Mouse (Mus musculus) testis, adult 2 months (tissue): ENCODE results near the gene Aldh6a1. TPM values are rescaled to one million over a fixed set of nuclear protein-coding genes. Genes with fewer than 3 reads are reported as not detected.
A peak's percentile ranks its signal among the peaks of the same experiment; 100 is the strongest.

Experiments
- H3K27ac ChIP-seq: fragments of 200-500 bp; 2 replicates; pipeline ENCODE4 v1.5.1; 2012; ENCODE audit warnings: low read depth, low read length; ENCODE audit not compliant: control insufficient read depth, insufficient read depth
- H3K27me3 ChIP-seq: fragments of 200-500 bp; 2 replicates; pipeline ENCODE4 v1.6.1; 2012; ENCODE audit warnings: mild to moderate bottlenecking, low read length, moderate library complexity; ENCODE audit not compliant: control insufficient read depth, insufficient read depth
- H3K36me3 ChIP-seq: fragments of 200-500 bp; 2 replicates; pipeline ENCODE4 v1.6.1; 2012; ENCODE audit warnings: mild to moderate bottlenecking, low read length; ENCODE audit not compliant: control insufficient read depth, insufficient read depth
- H3K4me1 ChIP-seq: fragments of 200-500 bp; 2 replicates; pipeline ENCODE4 v1.6.1; 2012; ENCODE audit warnings: low read length; ENCODE audit not compliant: control insufficient read depth, insufficient read depth
- H3K4me3 ChIP-seq: fragments of 200-500 bp; 2 replicates; pipeline ENCODE4 v1.5.1; 2012; ENCODE audit warnings: low read depth, mild to moderate bottlenecking, low read length, moderate library complexity, mixed read lengths; ENCODE audit not compliant: control insufficient read depth
- CTCF ChIP-seq: fragments of 200-500 bp; IDR thresholded peaks from 2 replicates; pipeline ENCODE4 v1.5.1; 2012; ENCODE audit warnings: low read depth, mild to moderate bottlenecking, inconsistent platforms, low read length, moderate library complexity; ENCODE audit not compliant: control insufficient read depth, insufficient read depth, insufficient replicate concordance
- POLR2A ChIP-seq: fragments of 200-500 bp; IDR thresholded peaks from 2 replicates; pipeline ENCODE4 v1.6.1; 2012; ENCODE audit warnings: low read depth, mild to moderate bottlenecking, inconsistent platforms, low read length, moderate library complexity; ENCODE audit not compliant: control insufficient read depth
- polyA plus RNA-seq: library from polyadenylated mRNA; depleted of rRNA; stranded (reverse); fragments of >200 nt; gene quantifications from 2 replicates; pipeline ENCODE4 v1.2.3, GENCODE M21; 2012

The Aldh6a1 gene
- polyA plus RNA-seq, 1 experiment = 13.7 TPM

- Histone ChIP-seq H3K27ac (peak within 1 kb of the TSS; percentile 99), H3K27me3 (no peaks in the 10 kb centered on the region), H3K4me3 (peak within 1 kb of the TSS; percentile 92), H3K4me1 (peaks cover 3% of the 10 kb centered on the region; the same call in 1 of the 2 replicates), H3K36me3 (peaks cover 2% of the 10 kb centered on the region)
- no peak for TF ChIP-seq CTCF
- peak; percentile 97 for TF ChIP-seq POLR2A
These were observed 41.8 kb downstream of the Aldh6a1 start, which contains the start of the genes Entpd5 and Bbof1 for GRCm38 (mm10) chr12:84408819-84409507. Gene Entpd5, minus strand, starts transcription at chr12:84409029. Gene Bbof1, plus strand, starts transcription at chr12:84409071.

- H3K27ac ChIP-seq = peak overlapping the region; percentile 86
- peaks cover 3% of the 10 kb centered on the region; the same call in 1 of the 2 replicates for H3K4me1 ChIP-seq
- TF ChIP-seq POLR2A (no peak), CTCF (no peak)
- H3K27me3 ChIP-seq = no peaks in the 10 kb centered on the region
- peaks cover 2% of the 10 kb centered on the region for H3K36me3 ChIP-seq
- peak overlapping the region; percentile 92 for H3K4me3 ChIP-seq
These were observed 42.7 kb downstream of the Aldh6a1 start for GRCm38 (mm10) chr12:84407874-84408818.

GRCm38 (mm10) chr12:84407259-84407658 is 43.5 kb downstream of the Aldh6a1 start:
- no peak for TF ChIP-seq POLR2A
- no peak for TF ChIP-seq CTCF
- H3K27me3 ChIP-seq = no peaks in the 10 kb centered on the region
- H3K27ac ChIP-seq = no peak overlapping the region
- H3K36me3 ChIP-seq = peaks cover 2% of the 10 kb centered on the region
- peaks cover 3% of the 10 kb centered on the region; the same call in 1 of the 2 replicates for H3K4me1 ChIP-seq
- peak overlapping the region; percentile 62 for H3K4me3 ChIP-seq

GRCm38 (mm10) chr12:84404541-84404940 is 46.3 kb downstream of the Aldh6a1 start:
- H3K27me3 ChIP-seq = no peaks in the 10 kb centered on the region
- no peak overlapping the region for H3K27ac ChIP-seq
- peaks cover 2% of the 10 kb centered on the region for H3K36me3 ChIP-seq
- TF ChIP-seq POLR2A = no peak
- TF ChIP-seq CTCF = no peak
- no peak overlapping the region for H3K4me3 ChIP-seq
- H3K4me1 ChIP-seq = peaks cover 3% of the 10 kb centered on the region; the same call in 1 of the 2 replicates

GRCm38 (mm10) chr12:84402923-84403322 is 47.9 kb downstream of the Aldh6a1 start:
- TF ChIP-seq CTCF (no peak), POLR2A (no peak)
- no peak overlapping the region for H3K27ac ChIP-seq
- no peak overlapping the region for H3K4me3 ChIP-seq
- no peaks in the 10 kb centered on the region for H3K36me3 ChIP-seq
- peaks cover 3% of the 10 kb centered on the region; the same call in 1 of the 2 replicates for H3K4me1 ChIP-seq
- H3K27me3 ChIP-seq = no peaks in the 10 kb centered on the region

GRCm38 (mm10) chr12:84400653-84401052 is 50.2 kb downstream of the Aldh6a1 start:
- H3K36me3 ChIP-seq = no peaks in the 10 kb centered on the region
- no peaks in the 10 kb centered on the region for H3K4me1 ChIP-seq
- H3K4me3 ChIP-seq = no peak overlapping the region
- H3K27ac ChIP-seq = peak overlapping the region; percentile 50
- TF ChIP-seq POLR2A (no peak), CTCF (no peak)
- H3K27me3 ChIP-seq = no peaks in the 10 kb centered on the region

- H3K36me3 ChIP-seq = no peaks in the 10 kb centered on the region
- H3K27ac ChIP-seq = peak overlapping the region; percentile 69
- H3K4me3 ChIP-seq = no peak overlapping the region
- H3K27me3 ChIP-seq = no peaks in the 10 kb centered on the region
- no peaks in the 10 kb centered on the region for H3K4me1 ChIP-seq
- TF ChIP-seq POLR2A = no peak
- TF ChIP-seq CTCF = no peak
These were observed 50.7 kb downstream of the Aldh6a1 start for GRCm38 (mm10) chr12:84400068-84400467.
